ENCODE assay signal across 7 mouse cellular contexts in genomic region chr4:46854686-46855385, GRCm38 (mm10).
DNase-seq lines count a peak whose midpoint lies in the region; ATAC-seq and TF ChIP-seq lines count a peak whose summit lies in the region.

No protein-coding gene starts in this region.

- no peak overlapping the region for H3K9ac ChIP-seq in forebrain, postnatal 0 days
- H3K9ac ChIP-seq in neural tube, embryonic 15.5 days (replicated peaks) = no peak overlapping the region

- no peaks in the 10 kb centered on the region for H3K36me3 ChIP-seq in testis, adult 2 months (ENCODE audit: control insufficient read depth, insufficient read depth, low read length)
- no peaks in the 10 kb centered on the region for H3K36me3 ChIP-seq in forebrain, postnatal 0 days (ENCODE audit: insufficient read depth)
- no peaks in the 10 kb centered on the region for H3K36me3 ChIP-seq in neural tube, embryonic 15.5 days

- H3K4me3 ChIP-seq in testis, adult 2 months (ENCODE audit: control insufficient read depth, low read depth, low read length) = peak overlapping the region; percentile 31
- H3K4me3 ChIP-seq in forebrain, postnatal 0 days (ENCODE audit: low read depth, low read length) = no peak overlapping the region
- H3K4me3 ChIP-seq in neural tube, embryonic 15.5 days (replicated peaks) = no peak overlapping the region

- H3K27me3 ChIP-seq in testis, adult 2 months (ENCODE audit: control insufficient read depth, insufficient read depth, low read length) = no peaks in the 10 kb centered on the region
- H3K27me3 ChIP-seq in forebrain, postnatal 0 days (ENCODE audit: insufficient read depth, low read length) = no peaks in the 10 kb centered on the region; the same call in 1 of the 2 replicates
- no peaks in the 10 kb centered on the region for H3K27me3 ChIP-seq in neural tube, embryonic 15.5 days (replicated peaks)

- ATAC-seq in forebrain, postnatal 0 days = peak; percentile 84
- ATAC-seq in neural tube, embryonic 15.5 days (ENCODE audit: low FRiP score) = peak; percentile 72

- TF ChIP-seq CTCF in testis, adult 2 months (IDR thresholded peaks at IDR 0.05; ENCODE audit: control insufficient read depth, insufficient read depth, insufficient replicate concordance, low read depth, low read length) = no peak
- no peak; the same call in 1 of the 2 replicates for TF ChIP-seq CTCF in forebrain, postnatal 0 days (IDR thresholded peaks at IDR 0.05; ENCODE audit: low read depth)

- no peak for TF ChIP-seq POLR2A in testis, adult 2 months (IDR thresholded peaks at IDR 0.05; ENCODE audit: control insufficient read depth, low read depth, low read length)

- H3K27ac ChIP-seq in testis, adult 2 months (ENCODE audit: control insufficient read depth, insufficient read depth, low read depth, low read length) = no peak overlapping the region
- no peak overlapping the region for H3K27ac ChIP-seq in forebrain, postnatal 0 days (ENCODE audit: low read depth, low read length)
- peak overlapping the region; percentile 77 for H3K27ac ChIP-seq in neural tube, embryonic 15.5 days (replicated peaks)

- 21% methylated on average over 23 of the region's 23 CpGs for WGBS in forebrain, postnatal 0 days
- 36% methylated on average over 23 of the region's 23 CpGs for WGBS in neural tube, embryonic 15.5 days

- H3K4me2 ChIP-seq in forebrain, postnatal 0 days (ENCODE audit: low read depth) = no peak overlapping the region
- 0 out of 2 replicates have a peak overlapping the region, but pooled peaks have one; percentile 22 for H3K4me2 ChIP-seq in neural tube, embryonic 15.5 days

- intact Hi-C loops in gastrocnemius, postnatal 36 days (cut with DNase I) = no loop called here

- no peaks in the 10 kb centered on the region; the same call in 1 of the 2 replicates for H3K4me1 ChIP-seq in testis, adult 2 months (ENCODE audit: control insufficient read depth, insufficient read depth, low read length)
- peaks cover 7% of the 10 kb centered on the region; the same call in 1 of the 2 replicates for H3K4me1 ChIP-seq in forebrain, postnatal 0 days (ENCODE audit: insufficient read depth)
- peaks cover 49% of the 10 kb centered on the region for H3K4me1 ChIP-seq in neural tube, embryonic 15.5 days

- H3K9me3 ChIP-seq in forebrain, postnatal 0 days (ENCODE audit: low read length) = no peaks in the 10 kb centered on the region
- no peaks in the 10 kb centered on the region for H3K9me3 ChIP-seq in neural tube, embryonic 15.5 days (replicated peaks)

- DNase-seq in testis, postnatal 14 days (ENCODE audit: low spot score) = no peak
- DNase-seq in forebrain, postnatal 0 days = peak; percentile 76
- DNase-seq in left cerebral cortex, adult 11 months (ENCODE audit: low spot score) = peak; percentile 47
- no peak for DNase-seq in gastrocnemius, postnatal 36 days
- no peak for DNase-seq in thymus, postnatal 36 days

Comparison
In these comparisons a context has a peak if more than half of its experiments do, and no peak if none do; other contexts are left out.
1. DNase-seq: peak in forebrain, postnatal 0 days (single experiment) and left cerebral cortex, adult 11 months (single experiment); none in testis, postnatal 14 days (single experiment), gastrocnemius, postnatal 36 days (0 of 2) and thymus, postnatal 36 days (0 of 2).